Mouse (Mus musculus): ENCODE measurements at regions not wholly inside any gene's neighbourhood (a gene's known extent, or its start where the extent isn't known, plus 50 kb on each side); places are given as distances from the start of the nearest gene placed in this dataset.
A peak's percentile ranks its signal among the peaks of the same experiment; 100 is the strongest.

- DNase-seq = peak; percentile 55
These were observed 77.9 kb upstream of the Grem2 start for GRCm38 (mm10) chr1:174999265-175000200.

- DNase-seq = peak; percentile 43
These were observed 70.9 kb upstream of the Grem2 start for GRCm38 (mm10) chr1:174992520-174992919.

- DNase-seq = no peak
These were observed 67.0 kb upstream of the Grem2 start for GRCm38 (mm10) chr1:174988590-174988989.

- no peak for DNase-seq
These were observed 50.3 kb upstream of the Grem2 start for GRCm38 (mm10) chr1:174971895-174972294.
